ENCODE assay signal across 8 mouse cellular contexts in genomic region chr8:85700101-85700750, GRCm38 (mm10). TPM values are rescaled to one million over a fixed set of nuclear protein-coding genes. Genes with fewer than 3 reads are reported as not detected.
A peak's percentile ranks its signal among the peaks of the same experiment; 100 is the strongest.
DNase-seq lines count a peak whose midpoint lies in the region; ATAC-seq and TF ChIP-seq lines count a peak whose summit lies in the region.

No protein-coding gene starts in this region.

- H3K9me3 ChIP-seq in liver, embryonic 16.5 days (replicated peaks; ENCODE audit: control insufficient read depth, low read length): no peaks in the 10 kb centered on the region
- H3K9me3 ChIP-seq in neural tube, embryonic 14.5 days (ENCODE audit: control insufficient read depth, low read length): no peaks in the 10 kb centered on the region

- H3K4me1 ChIP-seq in liver, embryonic 16.5 days (ENCODE audit: control insufficient read depth, low read depth, low read length): peaks cover 7% of the 10 kb centered on the region; the same call in 1 of the 2 replicates
- peaks cover 4% of the 10 kb centered on the region; the same call in 1 of the 2 replicates for H3K4me1 ChIP-seq in neural tube, embryonic 14.5 days (ENCODE audit: control insufficient read depth, insufficient read depth, low read length)

- peak; percentile 53; the same call in 1 of the 2 replicates for ATAC-seq in erythroblast, adult 5-6 weeks (replicated peaks; ENCODE audit: low FRiP score, poor library complexity, severe bottlenecking)
- peak; percentile 87 for ATAC-seq in liver, embryonic 16.5 days (ENCODE audit: low read depth)
- ATAC-seq in neural tube, embryonic 14.5 days (ENCODE audit: low read depth): peak; percentile 97

- 1% methylated on average over 68 of the region's 84 CpGs for WGBS in liver, embryonic 16.5 days (ENCODE audit: insufficient replicate concordance)
- WGBS in neural tube, embryonic 14.5 days: 1% methylated on average over 51 of the region's 84 CpGs

- TF ChIP-seq CTCF in brain, embryonic 14.5 days (IDR thresholded peaks at IDR 0.05; ENCODE audit: borderline replicate concordance, extremely low read depth, insufficient read depth, insufficient read length): peak; percentile 77

- peaks cover 26% of the 10 kb centered on the region for H3K27me3 ChIP-seq in liver, embryonic 16.5 days (ENCODE audit: control insufficient read depth, insufficient read depth, low read depth, low read length)
- no peaks in the 10 kb centered on the region for H3K27me3 ChIP-seq in neural tube, embryonic 14.5 days (ENCODE audit: control insufficient read depth, insufficient read depth, low read length)

- peak overlapping the region; percentile 65 for H3K4me3 ChIP-seq in liver, embryonic 16.5 days (ENCODE audit: low read depth, low read length)
- peak overlapping the region; percentile 81 for H3K4me3 ChIP-seq in neural tube, embryonic 14.5 days (ENCODE audit: low read depth, low read length)

- 0 out of 2 replicates have a peak, but pooled peaks have one; percentile 43 for TF ChIP-seq POLR2A in brain, embryonic 14.5 days (IDR thresholded peaks at IDR 0.05; ENCODE audit: borderline replicate concordance, extremely low read depth, insufficient read depth, insufficient read length, poor library complexity, severe bottlenecking)

- no peaks in the 10 kb centered on the region for H3K36me3 ChIP-seq in liver, embryonic 16.5 days (ENCODE audit: control insufficient read depth, insufficient read depth)
- H3K36me3 ChIP-seq in neural tube, embryonic 14.5 days (ENCODE audit: control insufficient read depth, insufficient read depth, low read length): no peaks in the 10 kb centered on the region

- intact Hi-C loops in heart, postnatal 10 days (cut with DNase I): loop anchor here (1.0 to 5.0 kb wide), 5 partner anchors 142 to 1207 kb away; partner anchors contain the start of genes Itfg1 and Phkb

- peak overlapping the region; percentile 96 for H3K4me2 ChIP-seq in liver, embryonic 16.5 days (ENCODE audit: low read depth, low read length)
- H3K4me2 ChIP-seq in neural tube, embryonic 14.5 days (ENCODE audit: low read depth, low read length): peak overlapping the region; percentile 55

- peak overlapping the region; percentile 56 for H3K9ac ChIP-seq in liver, embryonic 16.5 days (ENCODE audit: low read depth, low read length)
- H3K9ac ChIP-seq in neural tube, embryonic 14.5 days (replicated peaks; ENCODE audit: low read depth, low read length): peak overlapping the region; percentile 97

- peak; percentile 5 to 39 for DNase-seq in CD8-positive naive resting alpha-beta T cell, adult 2 months (ENCODE audit: low read depth in 2 of 2, low spot score in 2 of 2)
- DNase-seq in brain, embryonic 14.5 days (ENCODE audit: low read depth): peak; percentile 93
- DNase-seq in heart, postnatal 10 days: peak; percentile 64
- DNase-seq in kidney, postnatal 36 days: peak; percentile 5 to 65
- DNase-seq in testis, postnatal 14 days (ENCODE audit: low spot score): peak; percentile 76

- no peak overlapping the region for H3K27ac ChIP-seq in liver, embryonic 16.5 days (ENCODE audit: low read length)
- peak overlapping the region; percentile 98 for H3K27ac ChIP-seq in neural tube, embryonic 14.5 days (ENCODE audit: low read depth, low read length)

RNA-seq across cellular contexts. Expression of gene Neto2, which starts 0.5 kb away (rescaled TPM):
- 46.1 and 51.6 TPM in 2 replicates for polyA plus RNA-seq in brain, embryonic 14.5 days (2012; rRNA removed)
- total RNA-seq in erythroblast, adult 5-6 weeks (2015; ENCODE audit: low replicate concordance): 3.8 and 8.5 TPM in 2 replicates
- 2.6 and 3.9 TPM in 2 replicates for total RNA-seq in erythroblast, adult 5-6 weeks (2017; ENCODE audit: low replicate concordance)
- total RNA-seq in heart, postnatal 10 days (2021): 1 to 10 TPM; 5.2 to 5.5 TPM
- 0.42 and 0.54 TPM in 2 replicates for polyA plus RNA-seq in liver, embryonic 16.5 days (2015; fragmentation: Nextera tagmentation; extraction: Ambion mirVana)
- 90.2 and 98.5 TPM in 2 replicates for polyA plus RNA-seq in neural tube, embryonic 14.5 days (2014; fragmentation: Nextera tagmentation; extraction: Ambion mirVana)

Comparison
In these comparisons a context has a peak if more than half of its experiments do, and no peak if none do; other contexts are left out.
1. DNase-seq: peak in every context shown above with its lines; median percentile 93 in brain, embryonic 14.5 days; 76 in testis, postnatal 14 days; 64 in heart, postnatal 10 days; 35 in kidney, postnatal 36 days; 22 in CD8-positive naive resting alpha-beta T cell, adult 2 months.
2. RNA of gene Neto2, which starts 0.5 kb away (polyA plus RNA-seq): 90.2 to 98.5 TPM in neural tube, embryonic 14.5 days and 46.1 to 51.6 TPM in brain, embryonic 14.5 days; 0.42 to 0.54 TPM in liver, embryonic 16.5 days; every median in the first group is over 10 times any median in the second.
3. Peak in every context shown above with its lines, with median percentiles within 50 percentile points of each other: ATAC-seq.